Mouse (Mus musculus) bone marrow macrophage, adult 2 months (primary cell): ENCODE measurements around the gene Olfm1.

Experiments used
- CTCF ChIP-seq: IDR thresholded peaks from 2 replicates; pipeline ENCODE4 v1.5.1; 2012; ENCODE audit warnings: low read depth, mild to moderate bottlenecking, low read length, moderate library complexity
- POLR2A ChIP-seq: IDR thresholded peaks from 2 replicates; pipeline ENCODE4 v1.6.1; 2012; ENCODE audit warnings: mild to moderate bottlenecking, low read depth, low read length, borderline replicate concordance

- TF ChIP-seq CTCF (peak; percentile 58), POLR2A (no peak)
Observed at GRCm38 (mm10) chr2:28204167-28204566, 11.4 kb downstream of the Olfm1 start.
